Comparison of ENCODE assay signal across 20 mouse cellular contexts in genomic region chr14:15477668-15478067, GRCm38 (mm10). TPM values are rescaled to one million over a fixed set of nuclear protein-coding genes. Genes with fewer than 3 reads are reported as not detected.
"Had no signal": no experiment of that assay in that cellular context is flagged by ENCODE, and none has a peak within 500 bp of the region (broad histone marks: within the 10 kb centered on the region; RNA-seq: fewer than 3 reads in every experiment).

No protein-coding gene starts in this region.

- H3K4me2 ChIP-seq: lung, embryonic 14.5 days; midbrain, embryonic 12.5 days; neural tube, embryonic 13.5 days; neural tube, embryonic 15.5 days had no signal

- H3K27ac ChIP-seq: midbrain, embryonic 10.5 days; midbrain, embryonic 12.5 days; neural tube, embryonic 13.5 days; neural tube, embryonic 15.5 days had no signal

- H3K4me3 ChIP-seq: midbrain, embryonic 10.5 days; midbrain, embryonic 12.5 days; myocyte; neural tube, embryonic 13.5 days; neural tube, embryonic 15.5 days had no signal

- DNase-seq: lung, embryonic 14.5 days; lung, postnatal 10 days; lung, postnatal 4 days; midbrain, embryonic 14.5 days; retina, postnatal 1 day; right cerebral cortex, adult 18-20 months; right cerebral cortex, postnatal 25 days; right cerebral cortex, postnatal 4 days; spleen, adult 18-20 months; thymus, adult 18-20 months; thymus, postnatal 14 days; thymus, postnatal 36 days had no signal

- H3K27me3 ChIP-seq: midbrain, embryonic 12.5 days; neural tube, embryonic 13.5 days; neural tube, embryonic 15.5 days had no signal

- H3K9ac ChIP-seq: lung, embryonic 14.5 days; midbrain, embryonic 12.5 days; neural tube, embryonic 13.5 days; neural tube, embryonic 15.5 days had no signal

- H3K4me1 ChIP-seq: midbrain, embryonic 10.5 days; midbrain, embryonic 12.5 days; neural tube, embryonic 13.5 days; neural tube, embryonic 15.5 days had no signal

- H3K9me3 ChIP-seq: midbrain, embryonic 10.5 days; midbrain, embryonic 12.5 days; neural tube, embryonic 13.5 days; neural tube, embryonic 15.5 days had no signal

- H3K36me3 ChIP-seq: midbrain, embryonic 10.5 days; midbrain, embryonic 12.5 days; neural tube, embryonic 13.5 days; neural tube, embryonic 15.5 days had no signal

- ATAC-seq: midbrain, embryonic 16.5 days had no signal

RNA-seq across cellular contexts. Expression of gene Lrrc3b, which starts 38.9 kb away (rescaled TPM):
- total RNA-seq: megakaryocyte, adult 5-6 weeks; megakaryocyte-erythroid progenitor cell, adult 5-6 weeks had no signal
- polyA plus RNA-seq: myocyte had no signal
